In the genomic region with DNA sequence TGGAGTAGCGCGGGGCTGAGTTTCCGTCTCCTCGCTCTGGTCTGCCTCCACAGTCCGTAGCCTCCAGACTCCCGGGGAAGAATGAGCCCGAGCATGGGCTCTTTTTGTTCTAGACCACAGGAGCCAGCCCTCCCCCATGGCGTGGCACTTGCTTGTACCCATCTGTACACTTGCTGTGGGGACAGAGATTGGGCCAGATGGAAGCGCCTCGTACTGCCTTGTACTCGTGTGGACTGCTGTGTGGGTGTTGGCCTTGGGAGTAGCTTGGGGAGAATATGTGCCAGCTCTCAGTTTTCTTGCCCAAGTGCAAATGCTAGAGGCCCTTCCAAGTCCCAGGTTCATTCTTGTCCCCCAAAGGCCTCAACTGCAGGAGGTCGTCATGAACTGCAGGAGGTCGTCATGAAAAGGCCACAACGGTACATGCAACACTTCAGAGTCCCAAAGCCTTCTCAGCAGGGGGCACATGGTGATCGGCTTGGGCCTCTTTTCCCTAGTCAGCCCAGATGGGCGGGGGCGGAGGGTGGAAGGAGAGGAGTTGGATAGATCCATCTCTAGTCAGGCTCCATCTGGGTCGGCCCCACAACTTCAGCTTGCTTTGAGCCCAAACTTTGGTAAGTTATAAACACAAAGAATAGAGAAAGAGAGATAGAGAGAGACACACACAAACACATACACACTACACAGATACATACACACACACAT, we compare ENCODE assay signal across 22 mouse cellular contexts. TPM values are rescaled to one million over a fixed set of nuclear protein-coding genes. Genes with fewer than 3 reads are reported as not detected.
A peak's percentile ranks its signal among the peaks of the same experiment; 100 is the strongest.
DNase-seq lines count a peak whose midpoint lies in the region; ATAC-seq and TF ChIP-seq lines count a peak whose summit lies in the region.
"Had no signal": no experiment of that assay in that cellular context is flagged by ENCODE, and none has a peak within 500 bp of the region (broad histone marks: within the 10 kb centered on the region; RNA-seq: fewer than 3 reads in every experiment).

No protein-coding gene starts in this region.

- DNase-seq in ES-E14 (ENCODE audit: low read depth, low spot score): no peak
- DNase-seq in layer of hippocampus, adult 2 months (ENCODE audit: low spot score in 2 of 2): peak; percentile 48 to 51
- peak; percentile 58 to 78 for DNase-seq in left cerebral cortex, postnatal 36 days (ENCODE audit: low spot score in 2 of 2)
- no peak for DNase-seq in embryo, embryonic 9.5 days (ENCODE audit: extremely low spot score)
- DNase-seq in heart, adult 9 months (ENCODE audit: low spot score in 2 of 2): no peak
- DNase-seq in heart, postnatal 10 days: no peak
- DNase-seq: adrenal gland, postnatal 36 days; cerebellum, adult 8-10 months; gastrocnemius, postnatal 10 days; heart, adult 2 months; kidney, adult 2 months; thymus, postnatal 4 days had no signal

- TF ChIP-seq EP300 in ES-Bruce4 (IDR thresholded peaks at IDR 0.05; ENCODE audit: insufficient read depth, low read depth, low read length): no peak

- intact Hi-C loops in left cerebral cortex, postnatal 36 days (cut with DNase I): no loop called here
- intact Hi-C loops in heart, postnatal 10 days (cut with DNase I): no loop called here

- H3K9ac ChIP-seq in ES-Bruce4 (ENCODE audit: low read depth, poor library complexity, severe bottlenecking) (no peak overlapping the region), ES-E14 (ENCODE audit: insufficient read depth, low read depth, low read length, poor library complexity, severe bottlenecking) (0 out of 2 replicates have a peak overlapping the region, but pooled peaks have one; percentile 3)
- H3K9ac ChIP-seq in neural tube, embryonic 15.5 days (replicated peaks): no peak overlapping the region
- H3K9ac ChIP-seq: embryonic facial prominence, embryonic 13.5 days; limb, embryonic 13.5 days; liver, embryonic 14.5 days; midbrain, embryonic 13.5 days had no signal

- 0 out of 2 replicates have a peak overlapping the region, but pooled peaks have one; percentile 14 for H3K4me3 ChIP-seq in ES-Bruce4 (ENCODE audit: low read depth, low read length)
- peak overlapping the region in 1 of 2 experiments; percentile 13; a peak in 2 of 4 replicates for H3K4me3 ChIP-seq in ES-E14 (ENCODE audit: insufficient read depth in 1 of 2, low read depth in 1 of 2, low read length in 2 of 2, poor library complexity in 1 of 2, severe bottlenecking in 1 of 2)
- no peak overlapping the region for H3K4me3 ChIP-seq in layer of hippocampus, adult 2 months
- no peak overlapping the region for H3K4me3 ChIP-seq in neural tube, embryonic 15.5 days (replicated peaks)
- H3K4me3 ChIP-seq: embryonic facial prominence, embryonic 13.5 days; heart, adult 2 months; limb, embryonic 13.5 days; midbrain, embryonic 13.5 days had no signal

- no peak for TF ChIP-seq POLR2A in ES-Bruce4 (IDR thresholded peaks at IDR 0.05; ENCODE audit: insufficient read depth, low read length)

- H3K4me2 ChIP-seq in neural tube, embryonic 15.5 days: no peak overlapping the region
- H3K4me2 ChIP-seq: embryonic facial prominence, embryonic 13.5 days; limb, embryonic 13.5 days; midbrain, embryonic 13.5 days had no signal

- H3K4me1 ChIP-seq in ES-Bruce4 (ENCODE audit: control insufficient read depth, insufficient read depth, low read length) (peaks cover 2% of the 10 kb centered on the region), ES-E14 (ENCODE audit: control insufficient read depth in 2 of 2, insufficient read depth in 2 of 2, low read length in 2 of 2, poor library complexity in 1 of 2) (peaks cover 0 to 5% of the 10 kb centered on the region in 2 experiments; a peak in 1 of 4 replicates)
- H3K4me1 ChIP-seq in neural tube, embryonic 15.5 days: no peaks in the 10 kb centered on the region
- H3K4me1 ChIP-seq: embryonic facial prominence, embryonic 13.5 days; limb, embryonic 13.5 days; midbrain, embryonic 13.5 days had no signal

- in situ Hi-C loops in ES-E14 (cut with MboI; ENCODE audit: low sequenced_read_pairs in 2 of 2, unreplicated experiment in 2 of 2): loop anchor here in 1 of 2 experiments (5.0 kb wide), 1 partner anchor 37 kb away; no protein-coding TSS in a partner anchor

- TF ChIP-seq CTCF in ES-Bruce4 (IDR thresholded peaks at IDR 0.05; ENCODE audit: low read depth, low read length): no peak
- TF ChIP-seq CTCF in layer of hippocampus, adult 2 months (conservative IDR thresholded peaks at IDR 0.05): no peak

- H3K9me3 ChIP-seq in ES-Bruce4 (replicated peaks; ENCODE audit: control insufficient read depth, insufficient read depth, low read length, poor library complexity, severe bottlenecking) (no peaks in the 10 kb centered on the region), ES-E14 (ENCODE audit: control insufficient read depth, insufficient read depth, low read depth, low read length) (no peaks in the 10 kb centered on the region)
- no peaks in the 10 kb centered on the region for H3K9me3 ChIP-seq in neural tube, embryonic 15.5 days (replicated peaks)
- H3K9me3 ChIP-seq: embryonic facial prominence, embryonic 13.5 days; midbrain, embryonic 13.5 days had no signal

- H3K36me3 ChIP-seq in ES-Bruce4 (ENCODE audit: control insufficient read depth, insufficient read depth, low read length, poor library complexity, severe bottlenecking) (no peaks in the 10 kb centered on the region), ES-E14 (ENCODE audit: control insufficient read depth, insufficient read depth, low read length, poor library complexity, severe bottlenecking) (no peaks in the 10 kb centered on the region)
- H3K36me3 ChIP-seq in neural tube, embryonic 15.5 days: no peaks in the 10 kb centered on the region
- H3K36me3 ChIP-seq: embryonic facial prominence, embryonic 13.5 days; limb, embryonic 13.5 days; midbrain, embryonic 13.5 days had no signal

- ATAC-seq in neural tube, embryonic 15.5 days (ENCODE audit: low FRiP score): no peak
- ATAC-seq: midbrain, embryonic 13.5 days had no signal

- 85% methylated on average over 17 of the region's 18 CpGs for WGBS in neural tube, embryonic 15.5 days

- H3K27me3 ChIP-seq in ES-Bruce4 (ENCODE audit: control insufficient read depth, insufficient read depth, low read length, poor library complexity, severe bottlenecking): no peaks in the 10 kb centered on the region
- no peaks in the 10 kb centered on the region for H3K27me3 ChIP-seq in neural tube, embryonic 15.5 days (replicated peaks)
- H3K27me3 ChIP-seq: embryonic facial prominence, embryonic 13.5 days; limb, embryonic 13.5 days; midbrain, embryonic 13.5 days had no signal

- no peak overlapping the region for H3K27ac ChIP-seq in ES-Bruce4 (ENCODE audit: insufficient read depth, low read length)
- no peak overlapping the region for H3K27ac ChIP-seq in ES-E14 (ENCODE audit: insufficient read depth, low read depth, low read length, poor library complexity, severe bottlenecking)
- peak overlapping the region; percentile 21; the same call in 1 of the 2 replicates for H3K27ac ChIP-seq in layer of hippocampus, adult 2 months
- no peak overlapping the region for H3K27ac ChIP-seq in neural tube, embryonic 15.5 days (replicated peaks)
- H3K27ac ChIP-seq: embryonic facial prominence, embryonic 13.5 days; heart, adult 2 months; limb, embryonic 13.5 days; liver, embryonic 14.5 days; midbrain, embryonic 13.5 days; stomach, postnatal 0 days had no signal

TF ChIP-seq in ES-E14, 5 proteins besides CTCF, POLR2A, EP300 and RAD21:
- TF ChIP-seq ZNF384 (IDR thresholded peaks at IDR 0.05; ENCODE audit: low read depth, low read length) (no peak), MAFK (IDR thresholded peaks at IDR 0.05; ENCODE audit: insufficient read depth, low read depth, low read length) (no peak), CHD2 (IDR thresholded peaks at IDR 0.05; ENCODE audit: low read depth, low read length) (no peak), HCFC1 (IDR thresholded peaks at IDR 0.05; ENCODE audit: borderline replicate concordance, insufficient read depth, low read length) (no peak), ZC3H11A (IDR thresholded peaks at IDR 0.05; ENCODE audit: borderline replicate concordance, low read depth, low read length) (no peak)
TF ChIP-seq in ES-E14: peak in this region for 0.

RNA-seq across cellular contexts. Expression of a gene that starts 25.1 kb away (rescaled TPM):
- polyA plus RNA-seq in ES-Bruce4 (2011; ENCODE audit: insufficient read depth, insufficient read length, low read depth, missing spikeins): 7.3 and 10.3 TPM in 2 replicates
- 2.7 and 5.4 TPM in 2 replicates for total RNA-seq in ES-E14 (2012; rRNA removed)
- total RNA-seq in layer of hippocampus, adult 2 months (2021): 100 to 1,000 TPM; 305 to 312 TPM
- 100 to 1,000 TPM; 355 to 475 TPM for total RNA-seq in left cerebral cortex, postnatal 36 days (2021)
- 0.18 and 0.50 TPM in 2 replicates for polyA plus RNA-seq in neural tube, embryonic 15.5 days (2015; fragmentation: Nextera tagmentation; extraction: Ambion mirVana)
- total RNA-seq in heart, postnatal 10 days (2021): not detected
- total RNA-seq: common myeloid progenitor, adult 5-6 weeks; heart, adult 2 months had no signal
- polyA plus RNA-seq: embryonic facial prominence, embryonic 13.5 days; heart, adult 2 months; hindbrain, embryonic 11.5 days; kidney, adult 2 months; limb, embryonic 13.5 days; lung, embryonic 16.5 days had no signal

RNA-seq across cellular contexts. Expression of a gene that starts 47.1 kb away (rescaled TPM):
- 2,205 and 2,405 TPM in 2 replicates for polyA plus RNA-seq in ES-Bruce4 (2011; ENCODE audit: insufficient read depth, insufficient read length, low read depth, missing spikeins)
- 2,665 and 2,882 TPM in 2 replicates for total RNA-seq in ES-E14 (2012; rRNA removed)
- total RNA-seq in layer of hippocampus, adult 2 months (2021): 100 to 1,000 TPM; 440 to 441 TPM
- 100 to 1,000 TPM; 361 to 417 TPM for total RNA-seq in left cerebral cortex, postnatal 36 days (2021)
- polyA plus RNA-seq in neural tube, embryonic 15.5 days (2015; fragmentation: Nextera tagmentation; extraction: Ambion mirVana): 830 and 1,045 TPM in 2 replicates
- total RNA-seq in heart, postnatal 10 days (2021): 100 to 1,000 TPM; 624 to 658 TPM

Comparison
In these comparisons a context has a peak if more than half of its experiments do, and no peak if none do; other contexts are left out.
1. DNase-seq: peak in layer of hippocampus, adult 2 months (2 of 2) and left cerebral cortex, postnatal 36 days (2 of 2); none in ES-E14 (single experiment), embryo, embryonic 9.5 days (single experiment), heart, adult 9 months (0 of 2) and heart, postnatal 10 days (0 of 2).
2. RNA of a gene that starts 25.1 kb away (total RNA-seq): 355 to 475 TPM in left cerebral cortex, postnatal 36 days and 305 to 312 TPM in layer of hippocampus, adult 2 months; 2.7 to 5.4 TPM in ES-E14 and not detected in heart, postnatal 10 days; every median in the first group is over 10 times any median in the second.